Mouse (Mus musculus): ENCODE data around the gene Zranb3. TPM values are rescaled to one million over a fixed set of nuclear protein-coding genes. Genes with fewer than 3 reads are reported as not detected.
"Not testable (repeated sequence)": the region's sequence is repeated elsewhere in the genome, so short reads cannot be mapped to it uniquely, and the experiment has no call there.

Zranb3 gene
- total RNA-seq, 2 experiments from 2014 or later = 6.9 to 7.6 TPM

GRCm38 (mm10) chr1:127958801-127959200 lies 144.0 kb downstream of the Zranb3 start:
- intact Hi-C loops (cut with DNase I) = loop anchor here (5.0 kb wide), 1 partner anchor 74 kb away; no protein-coding TSS in a partner anchor
- DNase-seq (ENCODE audit: low spot score in 2 of 2) = no peak

- no peak for DNase-seq (ENCODE audit: low spot score in 2 of 2)
- intact Hi-C loops (cut with DNase I) = loop anchor here (5.0 kb wide), 1 partner anchor 76 kb away; no protein-coding TSS in a partner anchor
Measured at GRCm38 (mm10) chr1:127956524-127956923, 146.3 kb downstream of the Zranb3 start.

GRCm38 (mm10) chr1:127954800-127955199 lies 148.0 kb downstream of the Zranb3 start:
- peak; percentile 51 to 55 for DNase-seq (ENCODE audit: low spot score in 2 of 2)
- intact Hi-C loops (cut with DNase I) = loop anchor here (5.0 kb wide), 1 partner anchor 78 kb away; no protein-coding TSS in a partner anchor

GRCm38 (mm10) chr1:127954198-127954597 lies 148.6 kb downstream of the Zranb3 start:
- intact Hi-C loops (cut with DNase I); DNase-seq (ENCODE audit: low spot score in 2 of 2): not testable (repeated sequence)

- no peak for DNase-seq (ENCODE audit: low spot score in 2 of 2)
- intact Hi-C loops (cut with DNase I) = no loop called here
Measured at GRCm38 (mm10) chr1:127952276-127952675, 150.6 kb downstream of the Zranb3 start.

DNA sequence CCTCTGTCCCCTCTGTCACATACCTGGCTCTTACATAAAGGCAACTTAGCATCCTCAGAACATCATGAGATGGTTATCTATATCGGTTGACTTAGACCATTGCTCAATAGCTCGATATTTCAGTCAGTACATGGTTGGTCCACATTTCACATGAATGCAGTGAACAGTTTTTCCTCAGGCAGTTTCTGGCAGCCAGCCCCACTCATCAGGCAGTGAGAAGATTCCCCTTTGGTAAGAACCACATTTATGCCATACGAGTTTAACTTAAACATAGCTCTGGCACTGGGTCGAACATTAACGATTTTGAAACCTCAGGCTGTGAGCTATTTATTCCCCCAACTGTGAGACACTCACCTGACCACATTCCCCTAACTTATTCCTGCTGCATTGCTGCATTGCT lies 154.1 kb downstream of the Zranb3 start:
- intact Hi-C loops (cut with DNase I) = loop anchor here (5.0 kb wide), 1 partner anchor 134 kb away; no protein-coding TSS in a partner anchor
- DNase-seq (ENCODE audit: low spot score in 2 of 2) = peak in 1 of 2 experiments; percentile 31

GRCm38 (mm10) chr1:127946615-127947249 lies 156.1 kb downstream of the Zranb3 start:
- intact Hi-C loops (cut with DNase I) = loop anchor here (5.0 kb wide), 1 partner anchor 136 kb away; no protein-coding TSS in a partner anchor
- peak in 1 of 2 experiments; percentile 29 for DNase-seq (ENCODE audit: low spot score in 2 of 2)

GRCm38 (mm10) chr1:127945696-127946575 lies 156.9 kb downstream of the Zranb3 start:
- peak in 1 of 2 experiments; percentile 24 for DNase-seq (ENCODE audit: low spot score in 2 of 2)
- intact Hi-C loops (cut with DNase I) = loop anchor here (5.0 kb wide), 1 partner anchor 136 kb away; no protein-coding TSS in a partner anchor

DNA sequence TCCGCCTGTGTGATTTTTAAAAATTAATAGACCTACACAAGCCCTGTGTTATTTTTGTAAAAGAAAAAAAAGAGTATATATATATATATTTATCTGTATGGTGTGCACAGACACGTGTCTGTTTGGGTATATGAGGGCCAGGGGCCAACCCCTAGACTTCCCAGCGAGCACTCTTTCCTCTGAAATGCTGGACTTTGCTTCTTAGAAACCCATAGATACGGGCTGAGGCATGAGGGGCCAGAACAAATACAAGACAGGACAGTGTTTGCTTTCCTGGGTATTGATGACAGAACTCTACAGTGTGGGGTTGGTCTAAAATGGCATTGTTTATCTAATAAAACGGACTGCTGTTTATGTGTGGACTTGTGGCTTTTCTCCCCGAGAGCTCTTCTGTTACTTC lies 159.3 kb downstream of the Zranb3 start:
- intact Hi-C loops (cut with DNase I) = loop anchor here (5.0 kb wide), 1 partner anchor 199 kb away; no protein-coding TSS in a partner anchor
- DNase-seq (ENCODE audit: low spot score in 2 of 2) = no peak

DNA sequence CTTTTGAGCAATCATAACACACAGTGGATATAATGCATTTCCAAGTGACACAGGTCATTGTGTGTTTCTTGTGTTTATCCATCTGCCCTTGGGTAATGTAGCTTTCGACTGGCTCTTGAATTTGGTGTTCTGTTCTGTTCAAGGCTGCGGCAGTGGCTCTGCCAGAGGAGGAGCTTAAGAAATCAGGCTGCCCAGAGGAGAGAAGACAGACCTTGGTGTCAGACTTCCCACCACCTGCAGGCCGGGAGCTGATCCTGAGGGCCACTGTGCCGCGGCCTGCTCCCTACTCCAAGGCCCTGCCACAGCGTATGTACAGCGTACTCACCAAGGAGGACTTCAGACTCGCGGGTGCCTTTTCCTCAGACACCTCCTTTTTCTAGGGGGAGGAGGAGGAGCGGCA lies 160.6 kb downstream of the Zranb3 start:
- no peak for DNase-seq (ENCODE audit: low spot score in 2 of 2)
- intact Hi-C loops (cut with DNase I) = loop anchor here (5.0 kb wide), 1 partner anchor 200 kb away; no protein-coding TSS in a partner anchor

GRCm38 (mm10) chr1:127937277-127937676 lies 165.6 kb downstream of the Zranb3 start:
- intact Hi-C loops (cut with DNase I) = no loop called here
- no peak for DNase-seq (ENCODE audit: low spot score in 2 of 2)

- intact Hi-C loops (cut with DNase I) = no loop called here
- peak; percentile 57 to 72 for DNase-seq (ENCODE audit: low spot score in 2 of 2)
Measured at GRCm38 (mm10) chr1:127934322-127934721, 168.5 kb downstream of the Zranb3 start.

- intact Hi-C loops (cut with DNase I) = no loop called here
- DNase-seq (ENCODE audit: low spot score in 2 of 2) = no peak
Measured at GRCm38 (mm10) chr1:127933405-127933804, 169.4 kb downstream of the Zranb3 start.

DNA sequence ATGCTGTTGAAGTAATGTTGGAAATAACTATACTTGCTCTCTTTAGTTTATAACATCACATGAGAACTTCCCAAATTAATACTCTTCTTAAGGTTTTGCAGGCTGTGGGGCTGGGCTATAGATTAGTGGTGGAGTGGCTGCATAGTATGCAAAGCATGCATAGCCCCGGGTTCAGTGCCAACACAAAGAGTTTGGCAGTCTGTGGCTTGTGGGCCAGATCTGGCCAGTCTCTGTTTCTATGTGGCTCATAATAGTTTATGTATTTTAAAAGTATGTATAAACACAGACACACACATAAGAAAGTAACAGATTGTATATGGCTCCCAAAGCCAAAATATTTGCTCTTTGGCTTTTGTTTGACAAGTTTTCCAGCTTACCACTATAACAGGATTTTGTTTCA lies 187.0 kb downstream of the Zranb3 start:
- intact Hi-C loops (cut with DNase I) = no loop called here

DNA sequence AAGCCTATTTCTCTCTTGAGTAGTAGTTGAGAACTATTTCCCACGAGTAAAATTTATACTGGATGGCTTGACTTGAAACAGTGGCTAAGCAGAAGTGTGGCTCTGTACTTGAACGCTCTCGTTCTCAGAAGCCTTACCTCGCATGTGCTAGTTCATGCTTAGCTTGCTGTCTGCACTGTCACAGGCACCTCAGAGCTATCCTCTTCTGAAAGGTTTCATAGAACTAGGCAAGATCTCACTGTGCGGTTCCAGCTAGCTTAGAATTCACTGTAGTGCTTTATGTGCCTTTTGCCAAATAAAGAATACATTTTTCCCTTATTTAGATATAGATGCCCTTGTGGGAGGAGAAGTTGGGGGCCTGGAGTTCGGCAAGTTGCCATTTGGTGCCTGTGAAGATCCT lies 187.5 kb downstream of the Zranb3 start:
- DNase-seq (ENCODE audit: low spot score in 2 of 2) = no peak
- intact Hi-C loops (cut with DNase I) = no loop called here

More for the DNA sequence above, 187.0 kb downstream of the Zranb3 start:
- DNase-seq (ENCODE audit: low spot score in 2 of 2) = no peak

GRCm38 (mm10) chr1:127913116-127913515 lies 189.7 kb downstream of the Zranb3 start:
- intact Hi-C loops (cut with DNase I) = no loop called here
- no peak for DNase-seq (ENCODE audit: low spot score in 2 of 2)

DNA sequence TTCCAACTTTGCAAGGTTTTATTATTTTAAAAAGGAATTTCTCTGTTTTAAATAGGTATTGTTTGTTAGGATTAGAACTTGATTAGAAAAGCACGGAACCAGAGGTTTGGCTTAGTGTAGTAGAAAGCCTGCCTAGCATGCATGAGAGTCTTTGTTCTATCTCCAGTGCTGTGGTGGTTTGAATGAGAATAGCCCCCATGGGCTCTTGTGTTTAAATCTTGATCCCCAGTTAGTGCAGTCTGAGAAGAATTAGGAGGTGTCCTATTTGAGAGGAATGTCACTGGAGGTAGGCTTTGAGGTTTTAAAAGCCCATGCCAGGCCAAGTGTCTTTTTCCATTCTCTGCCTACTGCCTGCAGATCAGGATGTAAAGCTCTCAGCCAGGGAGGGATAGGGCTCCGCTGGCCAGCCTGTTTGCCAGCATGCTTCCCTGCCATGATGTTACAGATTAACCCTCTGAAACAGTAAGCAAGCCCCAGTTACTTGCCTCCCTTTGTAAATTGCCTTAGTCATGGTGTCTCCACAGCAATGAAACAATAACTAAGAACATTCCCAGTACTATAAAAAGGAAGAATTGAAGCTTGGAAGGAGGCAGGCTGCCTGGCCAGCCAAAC lies 198.0 kb downstream of the Zranb3 start:
- intact Hi-C loops (cut with DNase I) = loop anchor here (5.0 kb wide), 1 partner anchor 78 kb away; no protein-coding TSS in a partner anchor
- DNase-seq (ENCODE audit: low spot score in 2 of 2) = no peak

Measured in left cerebral cortex, postnatal 36 days (tissue).